Mouse (Mus musculus) urinary bladder, adult 2 months (tissue): ENCODE results near the gene Ddx54. TPM values are rescaled to one million over a fixed set of nuclear protein-coding genes. Genes with fewer than 3 reads are reported as not detected.

ENCODE experiments used
- polyA plus RNA-seq: library from polyadenylated mRNA; depleted of rRNA; stranded (reverse); fragments of >200 nt; gene quantifications from 2 replicates; pipeline ENCODE4 v1.2.3, GENCODE M21; 2012; rRNA removed

Gene Ddx54
- polyA plus RNA-seq, 1 experiment, result 25.7 TPM

Other genes with a start within 250 kb of the Ddx54 start
- not detected in 2 replicates for gene Lhx5, start 181.0 kb upstream of the Ddx54 start, polyA plus RNA-seq
- 7.4 and 8.4 TPM in 2 replicates for gene Sdsl, start 139.9 kb upstream of the Ddx54 start, polyA plus RNA-seq
- not detected in 2 replicates for gene Sds, start 136.2 kb upstream of the Ddx54 start, polyA plus RNA-seq
- 29.2 and 38.3 TPM in 2 replicates for gene Plbd2, start 109.1 kb upstream of the Ddx54 start, polyA plus RNA-seq
- gene Slc8b1, start 101.6 kb upstream of the Ddx54 start, polyA plus RNA-seq, result 28.8 and 30.9 TPM in 2 replicates
- gene Tpcn1, start 24.1 kb upstream of the Ddx54 start, polyA plus RNA-seq, result 38.6 and 55.0 TPM in 2 replicates
- 1.6 and 1.8 TPM in 2 replicates for gene Iqcd, start 23.7 kb upstream of the Ddx54 start, polyA plus RNA-seq
- gene Rita1, start 150 bp upstream of the Ddx54 start, polyA plus RNA-seq, result 11.0 and 12.9 TPM in 2 replicates
- gene Cfap73, start 21.5 kb downstream of the Ddx54 start, polyA plus RNA-seq, result not detected in 2 replicates
- gene Rasal1, start 36.1 kb downstream of the Ddx54 start, polyA plus RNA-seq, result 0.81 and 1.3 TPM in 2 replicates
- 6.6 and 12.5 TPM in 2 replicates for gene Dtx1, start 99.2 kb downstream of the Ddx54 start, polyA plus RNA-seq
- gene Oas2, start 137.1 kb downstream of the Ddx54 start, polyA plus RNA-seq, result 8.3 and 9.0 TPM in 2 replicates
- gene Oas3, start 164.9 kb downstream of the Ddx54 start, polyA plus RNA-seq, result 0.32 and 0.94 TPM in 2 replicates
- 0.06 and 0.07 TPM in 2 replicates for gene Oas1e, start 182.8 kb downstream of the Ddx54 start, polyA plus RNA-seq
- gene Oas1c, start 199.8 kb downstream of the Ddx54 start, polyA plus RNA-seq, result 4.7 and 5.1 TPM in 2 replicates
- 0.15 and 0.16 TPM in 2 replicates for gene Oas1f, start 234.6 kb downstream of the Ddx54 start, polyA plus RNA-seq
- gene Oas1h, start 248.7 kb downstream of the Ddx54 start, polyA plus RNA-seq, result not detected in 2 replicates